Mouse (Mus musculus): ENCODE measurements around the gene Nabp2. TPM values are rescaled to one million over a fixed set of nuclear protein-coding genes. Genes with fewer than 3 reads are reported as not detected.
A peak's percentile ranks its signal among the peaks of the same experiment; 100 is the strongest.

Nabp2 gene
- polyA plus RNA-seq, 1 experiment, result 93.0 TPM

DNA sequence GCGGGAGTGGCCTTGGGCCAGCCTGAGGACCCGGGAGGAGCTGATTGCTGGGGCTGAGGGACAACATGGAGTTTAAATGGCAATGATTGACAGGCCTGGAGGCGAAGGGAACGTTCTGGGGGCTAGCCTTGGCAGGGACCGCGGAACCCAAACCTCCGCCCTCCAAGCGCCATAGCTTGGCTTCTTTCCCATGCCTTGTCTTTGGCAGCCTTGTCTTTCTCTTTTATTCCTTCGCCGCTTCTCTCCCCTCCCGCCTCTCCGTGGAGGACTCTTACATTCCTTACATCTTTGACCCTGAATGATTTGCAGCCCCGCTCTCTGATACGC, 726 bp upstream of the Nabp2 start:
- H3K27me3 ChIP-seq (ENCODE audit: control insufficient read depth, insufficient read depth, insufficient read length), result no peaks in the 10 kb centered on the region
- H3K79me3 ChIP-seq (ENCODE audit: low read depth), result peaks cover 46% of the 10 kb centered on the region
- H3K79me2 ChIP-seq (ENCODE audit: control insufficient read depth, insufficient read depth), result peaks cover 74% of the 10 kb centered on the region
- peak overlapping the region; percentile 98 for H3K4me3 ChIP-seq (ENCODE audit: insufficient read depth, poor library complexity, severe bottlenecking)
- peak overlapping the region; percentile 81 for H3ac ChIP-seq (ENCODE audit: control insufficient read depth, insufficient read length, low read depth)
- H3K36me3 ChIP-seq (ENCODE audit: control insufficient read depth, insufficient read depth), result peaks cover 44% of the 10 kb centered on the region
- TF ChIP-seq MAX (IDR thresholded peaks at IDR 0.05), result no peak
- TF ChIP-seq CTCF (IDR thresholded peaks at IDR 0.05; ENCODE audit: control insufficient read depth, insufficient read depth, insufficient read length), result no peak
- TF ChIP-seq MYOD1 (IDR thresholded peaks at IDR 0.05; ENCODE audit: control insufficient read depth, insufficient read length, low read depth), result no peak
- TF ChIP-seq FOSL1 (IDR thresholded peaks at IDR 0.05; ENCODE audit: insufficient read depth, low read length, poor library complexity, severe bottlenecking), result no peak
- no peak for TF ChIP-seq USF1 (IDR thresholded peaks at IDR 0.05; ENCODE audit: low read depth)
- no peak for TF ChIP-seq CEBPB (IDR thresholded peaks at IDR 0.05; ENCODE audit: low read depth)
- no peak for TF ChIP-seq MYOG (IDR thresholded peaks at IDR 0.05; ENCODE audit: control insufficient read depth, extremely low read depth, insufficient read length)

DNA sequence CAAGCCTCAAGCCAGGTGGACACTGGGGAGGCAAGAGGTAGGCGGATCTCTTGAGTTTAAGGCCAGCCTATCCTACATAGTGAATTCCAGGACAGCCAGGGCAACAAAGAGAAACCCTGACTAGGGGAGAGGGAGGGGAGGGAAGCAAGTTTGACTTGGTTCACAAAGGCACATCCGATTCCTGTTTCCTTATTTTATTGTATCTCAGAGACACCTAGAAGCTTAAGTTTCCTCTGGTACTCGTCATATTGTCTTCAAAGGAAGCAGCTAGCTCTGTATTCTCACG, 789 bp downstream of the Nabp2 start:
- peak overlapping the region; percentile 67 for H3ac ChIP-seq (ENCODE audit: control insufficient read depth, insufficient read length, low read depth)
- H3K36me3 ChIP-seq (ENCODE audit: control insufficient read depth, insufficient read depth), result peaks cover 43% of the 10 kb centered on the region
- no peaks in the 10 kb centered on the region for H3K27me3 ChIP-seq (ENCODE audit: control insufficient read depth, insufficient read depth, insufficient read length)
- TF ChIP-seq MAX (IDR thresholded peaks at IDR 0.05), result no peak
- TF ChIP-seq CTCF (IDR thresholded peaks at IDR 0.05; ENCODE audit: control insufficient read depth, insufficient read depth, insufficient read length), result no peak
- TF ChIP-seq MYOG (IDR thresholded peaks at IDR 0.05; ENCODE audit: control insufficient read depth, extremely low read depth, insufficient read length), result no peak
- no peak for TF ChIP-seq CEBPB (IDR thresholded peaks at IDR 0.05; ENCODE audit: low read depth)
- TF ChIP-seq USF1 (IDR thresholded peaks at IDR 0.05; ENCODE audit: low read depth), result no peak
- TF ChIP-seq MYOD1 (IDR thresholded peaks at IDR 0.05; ENCODE audit: control insufficient read depth, insufficient read length, low read depth), result no peak
- no peak for TF ChIP-seq FOSL1 (IDR thresholded peaks at IDR 0.05; ENCODE audit: insufficient read depth, low read length, poor library complexity, severe bottlenecking)
- H3K4me3 ChIP-seq (ENCODE audit: insufficient read depth, poor library complexity, severe bottlenecking), result peak overlapping the region; percentile 98
- H3K79me3 ChIP-seq (ENCODE audit: low read depth), result peaks cover 36% of the 10 kb centered on the region
- peaks cover 64% of the 10 kb centered on the region for H3K79me2 ChIP-seq (ENCODE audit: control insufficient read depth, insufficient read depth)

DNA sequence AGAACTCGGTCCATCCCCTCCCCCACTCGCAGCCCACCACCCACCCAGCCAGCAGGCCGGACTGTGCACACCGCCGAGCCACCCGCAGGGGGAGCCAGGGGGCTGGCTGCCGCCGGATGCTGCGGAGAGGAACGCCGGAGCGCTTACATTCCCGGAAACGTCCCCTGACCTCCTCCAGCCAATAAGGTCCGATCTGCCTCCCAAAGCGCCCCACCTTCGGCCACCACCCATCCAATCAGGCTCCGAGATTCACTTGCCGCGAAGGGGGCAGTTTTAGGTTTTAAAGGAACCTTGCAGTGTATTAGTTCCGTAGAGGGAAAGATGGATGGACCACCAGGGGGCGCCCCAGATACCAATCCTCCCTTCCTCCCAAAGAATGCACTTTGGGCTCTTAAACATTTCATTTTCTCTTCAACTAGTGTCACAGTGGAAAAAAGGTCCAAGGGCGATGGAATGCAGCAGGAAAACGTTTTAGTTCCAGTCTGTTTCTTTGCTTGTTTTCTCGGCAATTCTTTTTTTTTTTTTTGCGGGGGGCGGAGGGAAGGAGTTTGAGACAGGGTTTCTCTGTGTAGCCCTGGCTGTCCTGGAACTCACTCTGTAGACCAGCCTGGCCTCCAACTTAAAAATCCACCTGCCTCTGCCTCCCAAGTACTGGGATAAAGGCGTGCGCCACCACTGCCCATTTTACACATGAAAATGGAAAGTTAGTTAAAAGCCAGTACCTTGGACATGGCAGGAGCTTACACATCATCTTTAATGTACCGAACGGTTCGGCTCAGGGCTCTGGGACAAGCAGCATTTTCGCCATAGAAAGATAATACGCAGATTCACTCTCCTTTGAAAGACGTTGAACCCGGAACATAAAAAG, 1.4 kb downstream of the Nabp2 start:
- Histone ChIP-seq H3K27me3 (ENCODE audit: control insufficient read depth, insufficient read depth, insufficient read length) (no peaks in the 10 kb centered on the region), H3K4me3 (ENCODE audit: insufficient read depth, poor library complexity, severe bottlenecking) (peak overlapping the region; percentile 98), H3K36me3 (ENCODE audit: control insufficient read depth, insufficient read depth) (peaks cover 41% of the 10 kb centered on the region), H3K79me3 (ENCODE audit: low read depth) (peaks cover 33% of the 10 kb centered on the region), H3K79me2 (ENCODE audit: control insufficient read depth, insufficient read depth) (peaks cover 58% of the 10 kb centered on the region), H3ac (ENCODE audit: control insufficient read depth, insufficient read length, low read depth) (peak overlapping the region; percentile 79)
- peak; percentile 45 for TF ChIP-seq MAX (IDR thresholded peaks at IDR 0.05)
- TF ChIP-seq MYOD1 (IDR thresholded peaks at IDR 0.05; ENCODE audit: control insufficient read depth, insufficient read length, low read depth), result no peak
- peak; percentile 94 for TF ChIP-seq CTCF (IDR thresholded peaks at IDR 0.05; ENCODE audit: control insufficient read depth, insufficient read depth, insufficient read length)

DNA sequence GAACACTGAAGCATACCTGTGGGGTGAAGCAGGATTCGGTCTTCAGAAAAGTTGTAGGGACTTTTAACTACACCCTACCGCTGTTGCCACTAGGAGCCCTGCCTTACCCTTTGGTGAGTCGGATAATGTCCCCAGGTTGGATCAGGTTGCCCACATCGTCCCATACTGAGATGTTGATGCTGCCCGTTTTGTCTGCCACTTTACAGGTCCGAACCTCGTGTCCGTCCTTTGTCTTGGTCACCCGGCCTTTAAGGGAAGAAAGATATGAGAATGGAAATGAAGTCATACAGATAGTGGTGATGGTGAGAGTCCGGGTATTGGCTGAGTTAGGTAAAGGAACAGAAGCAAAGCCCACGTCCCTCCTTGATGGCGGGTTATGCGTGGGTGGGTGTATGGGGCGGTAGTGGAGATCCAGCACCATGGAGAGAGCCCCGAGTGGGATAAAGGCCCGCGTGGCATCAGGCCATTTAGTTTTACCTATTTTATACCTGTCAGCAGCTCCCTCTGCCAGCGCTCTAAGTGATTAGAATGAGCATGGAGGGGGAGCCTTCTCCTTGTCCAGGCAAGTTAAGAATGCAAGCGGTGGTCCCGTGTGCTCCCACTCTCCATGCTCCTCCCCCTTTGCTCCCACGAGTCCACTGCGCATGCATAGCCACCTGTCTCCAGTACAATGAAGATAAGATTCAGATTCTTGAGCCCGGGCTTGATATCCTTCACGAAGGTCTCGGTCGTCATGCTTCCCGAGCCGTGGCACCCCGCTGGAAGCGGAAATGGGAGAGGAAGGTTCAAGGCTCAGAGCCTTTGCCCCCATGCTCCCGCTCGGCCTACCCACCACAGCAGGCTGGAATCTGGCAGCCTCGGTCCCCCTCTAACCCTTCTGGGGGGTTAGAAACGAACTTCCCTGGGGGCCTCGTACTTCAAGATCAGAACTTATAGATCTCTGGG, 2.4 kb downstream of the Nabp2 start:
- TF ChIP-seq FOSL1 (IDR thresholded peaks at IDR 0.05; ENCODE audit: insufficient read depth, low read length, poor library complexity, severe bottlenecking) (no peak), CEBPB (IDR thresholded peaks at IDR 0.05; ENCODE audit: low read depth) (no peak), MAX (IDR thresholded peaks at IDR 0.05) (no peak), USF1 (IDR thresholded peaks at IDR 0.05; ENCODE audit: low read depth) (no peak), CTCF (IDR thresholded peaks at IDR 0.05; ENCODE audit: control insufficient read depth, insufficient read depth, insufficient read length) (no peak), MYOG (IDR thresholded peaks at IDR 0.05; ENCODE audit: control insufficient read depth, extremely low read depth, insufficient read length) (no peak), MYOD1 (IDR thresholded peaks at IDR 0.05; ENCODE audit: control insufficient read depth, insufficient read length, low read depth) (no peak)
- H3ac ChIP-seq (ENCODE audit: control insufficient read depth, insufficient read length, low read depth), result peak overlapping the region; percentile 79

DNA sequence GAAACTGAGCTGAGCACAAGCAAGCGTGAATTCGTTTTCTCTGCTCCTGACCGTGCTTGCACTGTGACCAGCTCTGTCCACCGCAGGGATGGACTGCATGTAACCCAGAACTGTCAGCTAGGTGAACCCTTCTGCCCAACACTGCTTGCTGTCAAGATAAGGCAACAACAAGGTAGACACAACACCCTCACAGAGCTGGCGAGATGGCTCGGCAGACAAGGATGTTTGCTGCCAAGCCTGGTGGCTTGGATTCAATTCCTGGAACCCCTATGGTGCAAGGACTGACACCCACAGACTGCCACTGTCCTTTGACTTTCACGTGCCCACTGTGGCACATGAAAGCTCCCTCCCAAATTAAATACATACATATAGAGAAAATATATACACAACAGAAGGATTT, 7.4 kb downstream of the Nabp2 start:
- peaks cover 24% of the 10 kb centered on the region for H3K36me3 ChIP-seq (ENCODE audit: control insufficient read depth, insufficient read depth)
- H3K4me3 ChIP-seq (ENCODE audit: insufficient read depth, poor library complexity, severe bottlenecking), result no peak overlapping the region
- no peaks in the 10 kb centered on the region for H3K79me3 ChIP-seq (ENCODE audit: low read depth)
- H3ac ChIP-seq (ENCODE audit: control insufficient read depth, insufficient read length, low read depth), result no peak overlapping the region
- no peaks in the 10 kb centered on the region for H3K27me3 ChIP-seq (ENCODE audit: control insufficient read depth, insufficient read depth, insufficient read length)
- TF ChIP-seq CTCF (IDR thresholded peaks at IDR 0.05; ENCODE audit: control insufficient read depth, insufficient read depth, insufficient read length), result no peak
- no peak for TF ChIP-seq FOSL1 (IDR thresholded peaks at IDR 0.05; ENCODE audit: insufficient read depth, low read length, poor library complexity, severe bottlenecking)
- TF ChIP-seq MAX (IDR thresholded peaks at IDR 0.05), result no peak
- TF ChIP-seq CEBPB (IDR thresholded peaks at IDR 0.05; ENCODE audit: low read depth), result no peak
- TF ChIP-seq USF1 (IDR thresholded peaks at IDR 0.05; ENCODE audit: low read depth), result no peak
- H3K79me2 ChIP-seq (ENCODE audit: control insufficient read depth, insufficient read depth), result peaks cover 11% of the 10 kb centered on the region

More for the DNA sequence above, 2.4 kb downstream of the Nabp2 start:
- H3K79me2 ChIP-seq (ENCODE audit: control insufficient read depth, insufficient read depth), result peaks cover 47% of the 10 kb centered on the region
- H3K4me3 ChIP-seq (ENCODE audit: insufficient read depth, poor library complexity, severe bottlenecking), result peak overlapping the region; percentile 84
- no peaks in the 10 kb centered on the region for H3K27me3 ChIP-seq (ENCODE audit: control insufficient read depth, insufficient read depth, insufficient read length)
- peaks cover 31% of the 10 kb centered on the region for H3K36me3 ChIP-seq (ENCODE audit: control insufficient read depth, insufficient read depth)
- H3K79me3 ChIP-seq (ENCODE audit: low read depth), result peaks cover 22% of the 10 kb centered on the region
